ENCODE assay signal across 9 mouse cellular contexts in the genomic region with DNA sequence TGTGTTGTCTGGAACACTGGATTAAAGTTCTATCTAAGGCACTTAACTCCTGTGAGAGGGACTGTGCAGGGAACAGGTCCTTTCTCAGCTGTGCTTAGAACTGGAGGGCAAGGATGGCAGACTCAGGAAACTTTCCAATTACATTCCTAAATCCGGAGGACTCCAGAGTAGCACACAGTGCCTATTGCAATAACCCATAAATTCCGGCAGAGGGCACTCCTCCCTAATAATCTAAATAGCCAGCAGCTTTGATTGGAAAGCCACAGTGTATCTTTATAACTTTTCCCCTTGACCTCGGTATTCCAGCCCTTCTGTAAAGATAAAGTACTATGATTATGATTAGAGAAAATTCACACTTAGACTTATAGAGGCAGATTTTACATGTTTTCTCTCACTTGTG. TPM values are rescaled to one million over a fixed set of nuclear protein-coding genes. Genes with fewer than 3 reads are reported as not detected.
DNase-seq lines count a peak whose midpoint lies in the region; ATAC-seq and TF ChIP-seq lines count a peak whose summit lies in the region.
"Had no signal": no experiment of that assay in that cellular context is flagged by ENCODE, and none has a peak within 500 bp of the region (broad histone marks: within the 10 kb centered on the region; RNA-seq: fewer than 3 reads in every experiment).

No protein-coding gene starts in this region.

- TF ChIP-seq CTCF in gastrocnemius, adult 2 months (IDR thresholded peaks at IDR 0.05) = peak; percentile 96

- no peak overlapping the region for H3K4me3 ChIP-seq in gastrocnemius, adult 2 months
- H3K4me3 ChIP-seq in midbrain, embryonic 14.5 days (replicated peaks; ENCODE audit: low read depth, low read length) = no peak overlapping the region

- H3K4me2 ChIP-seq in midbrain, embryonic 14.5 days (ENCODE audit: low read length) = no peak overlapping the region

- WGBS in midbrain, embryonic 14.5 days = 5% methylated on average over 3 of the region's 3 CpGs

- H3K36me3 ChIP-seq in midbrain, embryonic 14.5 days (ENCODE audit: control insufficient read depth, insufficient read depth, low read length) = no peaks in the 10 kb centered on the region

- DNase-seq in gastrocnemius, adult 2 months = no peak
- DNase-seq in gastrocnemius, postnatal 4 days (ENCODE audit: low spot score in 2 of 2) = no peak
- peak; percentile 19 for DNase-seq in thymus, postnatal 14 days
- DNase-seq in thymus, postnatal 36 days = no peak
- DNase-seq in cerebellum, postnatal 36 days = peak; percentile 9 to 20
- DNase-seq in midbrain, embryonic 14.5 days = peak; percentile 89
- no peak for DNase-seq in natural killer cell, adult 2 months (ENCODE audit: low spot score in 2 of 2)

- peak; percentile 52 for ATAC-seq in inflammation-experienced regulatory T-cells, adult 6 months
- ATAC-seq in midbrain, embryonic 14.5 days (ENCODE audit: low FRiP score, low TSS enrichment) = no peak

- H3K4me1 ChIP-seq in midbrain, embryonic 14.5 days (ENCODE audit: control insufficient read depth, insufficient read depth, low read length) = no peaks in the 10 kb centered on the region

- intact Hi-C loops in gastrocnemius, adult 2 months (cut with DNase I) = loop anchor here (1.0 to 2.0 kb wide), 3 partner anchors 160 to 311 kb away; no protein-coding TSS in a partner anchor

- H3K9ac ChIP-seq in midbrain, embryonic 14.5 days (replicated peaks; ENCODE audit: low read length) = no peak overlapping the region

- H3K27ac ChIP-seq in gastrocnemius, adult 2 months = no peak overlapping the region
- H3K27ac ChIP-seq in midbrain, embryonic 14.5 days (replicated peaks; ENCODE audit: low read depth, low read length) = no peak overlapping the region

- H3K9me3 ChIP-seq in midbrain, embryonic 14.5 days (ENCODE audit: control insufficient read depth, low read length) = no peaks in the 10 kb centered on the region

- H3K27me3 ChIP-seq in midbrain, embryonic 14.5 days (ENCODE audit: control insufficient read depth, insufficient read depth, low read length) = no peaks in the 10 kb centered on the region

RNA-seq across cellular contexts. Expression of a gene that starts 25.4 kb away (rescaled TPM):
- 1 to 10 TPM; 1.3 to 2.6 TPM for total RNA-seq in gastrocnemius, adult 2 months (2021)
- total RNA-seq in gastrocnemius, postnatal 4 days (2021) = 10 to 100 TPM; 11.8 to 12.3 TPM
- polyA plus RNA-seq in inflammation-experienced regulatory T-cells, adult 6 months (2017; shearing (Covaris generic)) = 10 to 100 TPM in 2 of 3 experiments, 1 to 10 TPM in 1; 6.9 to 10.4 (median 10.1) TPM
- 99.2 and 99.4 TPM in 2 replicates for polyA plus RNA-seq in midbrain, embryonic 14.5 days (2014; fragmentation: Nextera tagmentation; extraction: Ambion mirVana)

RNA-seq across cellular contexts. Expression of a gene that starts 32.4 kb away (rescaled TPM):
- not detected for total RNA-seq in gastrocnemius, adult 2 months (2021)
- total RNA-seq in gastrocnemius, postnatal 4 days (2021) = under 1 TPM in 1 of 2 experiments, not detected in 1; 0.08 TPM
- polyA plus RNA-seq in inflammation-experienced regulatory T-cells, adult 6 months (2017; shearing (Covaris generic)) = not detected
- polyA plus RNA-seq in midbrain, embryonic 14.5 days (2014; fragmentation: Nextera tagmentation; extraction: Ambion mirVana) = 0.27 and 0.30 TPM in 2 replicates
- total RNA-seq: layer of hippocampus, postnatal 36 days had no signal

Comparison
In these comparisons a context has a peak if more than half of its experiments do, and no peak if none do; other contexts are left out.
1. DNase-seq: peak in thymus, postnatal 14 days (single experiment), cerebellum, postnatal 36 days (2 of 2) and midbrain, embryonic 14.5 days (single experiment); none in gastrocnemius, adult 2 months (single experiment), gastrocnemius, postnatal 4 days (0 of 2), thymus, postnatal 36 days (0 of 2) and natural killer cell, adult 2 months (0 of 2).